Mouse (Mus musculus): ENCODE measurements at regions not wholly inside any gene's neighbourhood (a gene's known extent, or its start where the extent isn't known, plus 50 kb on each side); places are given as distances from the start of the nearest gene placed in this dataset.
"Not testable (repeated sequence)": the region's sequence is repeated elsewhere in the genome, so short reads cannot be mapped to it uniquely, and the experiment has no call there.

DNA sequence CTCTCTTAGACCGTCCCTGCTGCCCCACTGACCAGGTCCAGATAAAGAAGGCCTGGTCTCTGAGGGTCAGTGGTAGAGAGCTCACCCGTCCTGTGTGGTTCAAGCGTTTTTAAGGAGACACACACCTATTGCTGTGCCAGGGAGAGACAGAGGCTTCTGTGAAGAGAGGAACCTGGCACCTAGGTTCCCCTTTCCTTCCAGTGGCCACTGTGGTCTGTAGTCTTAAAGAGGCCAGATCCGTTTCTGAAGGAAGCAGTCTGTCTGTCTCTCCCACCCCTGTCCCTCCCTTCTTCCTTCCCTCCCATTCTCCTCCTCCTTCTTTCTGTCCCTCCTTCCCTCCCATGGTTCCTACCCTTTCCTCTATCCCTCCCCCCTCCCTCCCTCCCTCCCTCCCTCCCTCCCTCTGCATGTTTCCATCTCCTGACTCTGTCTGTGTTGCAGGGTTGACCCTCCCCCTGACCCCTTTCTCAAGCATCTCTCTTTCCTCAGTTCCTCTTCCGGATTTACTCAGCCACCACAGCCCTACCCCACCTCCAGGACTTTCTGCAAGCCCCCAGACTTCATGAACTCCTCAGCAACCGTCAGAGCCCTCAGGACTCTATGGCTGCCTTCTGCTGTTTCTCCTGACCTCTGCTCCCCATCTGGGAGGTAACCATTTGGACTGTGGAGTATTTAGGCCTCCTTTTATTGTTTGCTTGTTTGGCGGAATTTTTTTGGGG lies 100.1 kb upstream of the Ubl3 start:
- no peak for DNase-seq (ENCODE audit: low read depth)

GRCm38 (mm10) chr5:148651736-148652135 lies 99.1 kb upstream of the Ubl3 start:
- no peak for DNase-seq (ENCODE audit: low read depth)

GRCm38 (mm10) chr5:148649573-148649972 lies 97.0 kb upstream of the Ubl3 start:
- DNase-seq (ENCODE audit: low read depth) = not testable (repeated sequence)

DNA sequence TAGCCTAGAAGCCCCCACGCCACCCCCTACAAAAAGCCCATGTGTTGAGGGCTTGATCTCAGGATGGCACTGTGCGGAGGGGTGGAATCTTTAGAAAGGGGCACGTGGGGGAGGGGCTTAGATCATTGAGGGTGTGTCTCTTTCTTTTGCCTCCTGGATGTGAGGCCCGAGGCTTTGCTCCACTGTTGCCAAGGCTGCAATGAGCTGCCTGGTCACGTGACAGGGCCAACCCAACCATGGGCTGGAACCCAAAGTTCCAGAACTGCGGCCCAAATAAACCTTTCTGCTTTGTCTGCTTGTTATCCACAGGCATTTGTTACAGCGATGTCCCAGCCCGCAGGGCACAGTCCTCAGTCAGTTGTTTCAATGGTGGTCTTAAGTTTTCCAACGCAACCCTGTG lies 96.5 kb upstream of the Ubl3 start:
- no peak for DNase-seq (ENCODE audit: low read depth)

DNA sequence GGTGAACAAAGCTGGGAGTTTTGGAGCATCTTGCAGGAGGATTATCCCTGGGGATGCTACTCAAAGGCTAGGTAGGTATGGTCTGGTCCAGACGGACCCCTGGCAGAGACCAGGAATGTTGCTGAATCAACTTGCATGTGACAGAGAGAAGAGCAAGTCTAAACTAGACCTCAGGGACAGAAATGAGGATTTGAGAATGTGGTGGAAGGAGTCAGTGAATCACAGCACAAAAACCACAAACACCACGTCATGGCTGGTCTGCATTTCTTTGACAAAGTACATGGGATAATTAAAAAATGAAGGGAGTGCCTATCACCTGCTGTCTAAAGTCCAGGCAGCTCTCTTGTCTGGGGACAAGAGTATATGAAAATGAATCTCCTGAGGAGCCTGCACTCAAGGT lies 95.1 kb upstream of the Ubl3 start:
- no peak for DNase-seq (ENCODE audit: low read depth)

DNA sequence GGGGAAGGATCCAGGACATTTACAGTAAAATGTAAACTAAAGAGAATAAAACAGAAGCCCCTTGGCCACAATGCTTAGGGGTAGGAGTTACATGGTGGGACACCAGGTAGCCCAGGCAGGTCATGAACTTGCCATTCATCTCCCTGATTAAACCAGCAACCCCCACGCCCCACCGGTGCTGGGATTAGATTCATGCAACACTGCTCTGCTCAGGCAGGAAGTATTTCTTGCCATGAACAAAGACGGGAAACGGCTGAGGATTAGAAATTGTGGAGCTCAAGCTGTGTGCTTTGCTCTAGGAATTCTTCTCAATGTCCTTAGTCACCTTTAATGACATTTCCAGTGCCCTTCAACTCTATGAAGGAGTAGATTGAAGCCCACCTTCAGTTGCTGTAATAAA lies 93.2 kb upstream of the Ubl3 start:
- DNase-seq (ENCODE audit: low read depth) = no peak

DNA sequence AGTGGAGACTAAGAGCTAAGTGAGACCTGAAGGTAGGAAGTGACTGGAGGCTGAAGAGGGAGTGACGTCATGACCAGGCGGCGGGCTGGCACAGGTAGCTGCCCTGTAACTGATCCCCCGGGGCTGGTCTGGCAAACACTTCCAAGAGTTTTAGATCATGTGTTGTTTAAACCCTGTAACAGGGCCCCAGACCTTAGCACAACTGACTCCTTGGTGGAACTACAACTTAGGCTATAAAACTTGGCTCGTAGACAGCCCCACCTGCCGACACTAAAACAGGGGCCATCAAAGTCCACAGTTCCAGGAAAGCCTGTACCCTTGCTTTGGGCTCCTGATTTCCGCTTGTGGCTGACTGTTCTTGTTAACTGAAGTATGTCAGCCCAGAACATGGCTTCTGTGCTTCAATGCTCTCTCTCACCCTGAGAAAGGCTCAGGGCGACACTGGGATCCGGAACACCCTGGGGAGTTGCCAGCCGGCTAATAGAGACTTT lies 92.6 kb upstream of the Ubl3 start:
- DNase-seq (ENCODE audit: low read depth) = no peak

- no peak for DNase-seq (ENCODE audit: low read depth)
These were observed 91.8 kb upstream of the Ubl3 start for GRCm38 (mm10) chr5:148644345-148644744.

GRCm38 (mm10) chr5:148641652-148642395 lies 89.2 kb upstream of the Ubl3 start:
- no peak for DNase-seq (ENCODE audit: low read depth)

- no peak for DNase-seq (ENCODE audit: low read depth)
These were observed 87.9 kb upstream of the Ubl3 start for GRCm38 (mm10) chr5:148640523-148640922.

DNA sequence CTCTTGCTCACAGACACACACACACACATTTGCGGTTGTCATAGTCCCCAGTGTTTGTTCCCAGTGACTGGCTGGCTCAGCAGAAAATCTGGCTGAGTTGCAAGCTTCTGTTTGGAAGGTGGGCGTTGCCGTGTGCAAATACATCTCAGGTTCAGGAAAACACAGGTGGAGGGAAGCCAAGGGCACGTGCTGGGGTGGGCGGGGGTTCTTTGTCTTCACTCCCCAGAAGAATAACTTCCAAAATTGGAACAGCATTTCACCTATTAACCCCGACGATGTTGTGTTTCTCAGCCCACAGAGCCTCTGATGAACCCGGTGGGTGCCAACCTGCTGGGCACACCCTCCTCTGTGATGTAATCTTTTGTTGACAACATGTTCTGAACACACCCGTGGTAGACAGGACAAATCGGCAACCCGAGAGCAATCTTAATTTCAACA lies 82.3 kb upstream of the Ubl3 start:
- DNase-seq (ENCODE audit: low read depth) = peak; percentile 8

- DNase-seq (ENCODE audit: low read depth) = no peak
These were observed 81.4 kb upstream of the Ubl3 start for GRCm38 (mm10) chr5:148633999-148634398.

GRCm38 (mm10) chr5:148633331-148633730 lies 80.7 kb upstream of the Ubl3 start:
- no peak for DNase-seq (ENCODE audit: low read depth)

DNA sequence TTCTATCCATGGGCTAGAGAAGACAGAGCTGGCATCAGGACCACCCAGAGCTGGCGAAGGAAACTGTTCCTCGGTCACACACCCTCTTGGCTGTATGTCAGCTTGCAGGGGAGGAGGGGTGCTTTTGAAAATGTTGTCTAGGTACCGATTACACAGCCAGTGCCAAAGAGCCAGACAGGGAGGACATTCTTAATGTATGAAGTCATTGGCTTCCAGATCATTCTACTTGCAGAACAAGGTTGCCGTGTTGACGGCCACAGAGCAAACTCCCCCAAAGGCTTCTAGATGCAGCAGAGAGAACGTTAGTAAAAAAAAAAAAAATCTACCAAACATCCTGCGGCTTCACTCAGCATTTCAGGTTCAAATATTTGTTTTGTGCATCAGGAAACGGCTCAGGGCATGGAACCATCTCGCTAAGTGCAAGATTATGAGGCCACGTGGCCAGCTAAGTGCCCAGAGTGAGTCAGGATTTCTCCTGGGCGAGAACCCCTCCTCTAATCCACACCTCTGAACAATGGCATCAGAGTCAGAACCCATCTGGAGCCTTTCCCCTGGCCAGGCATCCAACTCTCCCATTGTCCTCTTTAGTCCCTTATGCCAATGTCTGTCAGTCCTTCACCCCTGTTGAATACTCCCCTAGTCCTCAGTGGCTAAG lies 80.1 kb upstream of the Ubl3 start:
- no peak for DNase-seq (ENCODE audit: low read depth)

GRCm38 (mm10) chr5:148631566-148631965 lies 79.0 kb upstream of the Ubl3 start:
- no peak for DNase-seq (ENCODE audit: low read depth)

DNA sequence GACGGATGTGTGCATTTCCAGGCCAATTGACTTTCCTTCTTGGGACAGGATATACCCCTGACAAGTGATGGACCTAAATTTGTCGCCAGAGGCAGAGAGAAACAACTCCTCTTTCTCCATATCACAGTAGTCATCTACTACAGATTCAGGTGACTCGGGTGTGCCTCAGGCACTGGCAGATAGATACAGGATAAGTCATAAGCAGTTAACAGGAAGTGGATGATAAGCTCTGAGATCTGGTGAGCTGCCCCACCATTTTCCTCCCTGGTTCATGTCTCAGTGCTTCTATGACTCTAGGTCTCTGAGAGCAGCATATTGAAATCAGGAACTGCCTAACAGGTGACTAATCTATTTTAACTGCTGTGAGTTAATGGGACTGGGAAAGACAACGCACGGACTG lies 73.4 kb upstream of the Ubl3 start:
- DNase-seq (ENCODE audit: low read depth) = no peak

- DNase-seq (ENCODE audit: low read depth) = no peak
These were observed 72.2 kb upstream of the Ubl3 start for GRCm38 (mm10) chr5:148624649-148625405.

DNA sequence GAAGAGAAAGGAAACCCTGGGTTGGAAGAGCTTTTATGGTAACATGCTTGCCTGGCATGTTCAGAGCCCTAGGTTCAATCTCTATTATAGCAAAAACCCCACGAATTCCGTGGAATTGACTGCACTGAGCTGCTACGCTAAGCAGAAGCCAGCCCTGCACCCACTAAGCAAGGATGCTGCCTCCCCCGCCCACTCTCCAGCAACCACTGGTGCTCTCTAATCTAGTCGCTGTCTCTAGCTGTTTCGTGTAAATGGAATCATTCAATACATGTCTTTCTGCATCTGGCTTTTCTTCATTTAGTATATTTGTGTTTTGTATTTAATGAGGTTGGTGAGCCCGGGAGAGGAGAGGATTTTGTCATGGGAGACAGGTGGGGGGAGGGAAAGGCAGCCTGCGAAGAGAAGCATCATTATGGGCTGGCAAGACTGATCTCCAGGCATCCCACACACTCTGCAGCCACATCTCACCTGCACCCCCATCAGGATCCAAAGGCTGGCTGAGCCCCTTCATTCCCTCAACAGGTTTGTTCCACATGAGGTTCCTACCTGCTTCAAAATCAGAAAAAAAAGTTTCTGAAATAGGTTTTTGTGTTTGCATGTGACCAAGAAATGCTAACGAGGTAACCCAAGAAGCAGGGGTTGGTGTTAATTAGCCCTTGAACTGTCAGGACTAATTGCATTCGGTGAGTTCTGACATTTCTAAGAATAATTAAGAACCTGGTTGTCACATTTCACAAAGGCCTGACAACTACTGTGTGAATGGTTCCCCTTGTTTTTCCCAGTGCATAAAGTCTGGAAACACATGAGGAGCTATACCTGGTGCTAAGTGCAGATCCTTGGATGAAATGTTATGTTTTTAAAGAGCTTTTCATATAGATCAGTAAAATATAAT lies 68.6 kb upstream of the Ubl3 start:
- DNase-seq (ENCODE audit: low read depth) = no peak

DNA sequence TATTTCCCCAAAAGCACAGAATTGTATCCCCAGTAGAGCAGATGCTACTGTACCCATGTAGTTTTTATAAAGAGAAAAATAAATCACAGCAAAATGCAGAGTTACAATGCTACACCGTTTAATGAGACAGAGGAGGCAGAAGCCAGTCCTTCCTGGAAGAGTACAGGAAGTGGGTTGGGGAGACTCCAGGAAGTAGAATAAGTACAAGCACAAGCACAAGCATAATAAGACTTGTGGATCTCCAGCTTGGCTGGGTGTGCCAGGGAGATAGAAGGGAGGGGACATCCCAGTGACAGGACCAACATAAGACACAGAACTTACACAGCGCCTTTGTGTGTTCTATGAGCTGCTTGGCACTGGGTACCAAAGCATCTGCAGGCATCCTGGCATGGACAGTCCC lies 67.3 kb upstream of the Ubl3 start:
- no peak for DNase-seq (ENCODE audit: low read depth)

GRCm38 (mm10) chr5:148616426-148616825 lies 63.8 kb upstream of the Ubl3 start:
- no peak for DNase-seq (ENCODE audit: low read depth)
